Mouse (Mus musculus): Measurements from ENCODE around the gene Gm11444.

Gm11444 gene

GRCm38 (mm10) chr11:85835753-85836522 is 14.2 kb downstream of the Gm11444 start:
- no peak for DNase-seq (ENCODE audit: low read depth)

GRCm38 (mm10) chr11:85835001-85835752 is 15.0 kb downstream of the Gm11444 start:
- no peak for DNase-seq (ENCODE audit: low read depth)

GRCm38 (mm10) chr11:85834386-85834931 is 15.7 kb downstream of the Gm11444 start:
- DNase-seq (ENCODE audit: low read depth), result no peak

GRCm38 (mm10) chr11:85833761-85834385 is 16.3 kb downstream of the Gm11444 start:
- DNase-seq (ENCODE audit: low read depth), result no peak

GRCm38 (mm10) chr11:85833081-85833521 is 17.0 kb downstream of the Gm11444 start:
- DNase-seq (ENCODE audit: low read depth), result no peak

- no peak for DNase-seq (ENCODE audit: low read depth)
Observed at GRCm38 (mm10) chr11:85832231-85832924, 17.8 kb downstream of the Gm11444 start, which contains the start of gene Tbx2. TSS of gene Tbx2 (plus strand) at chr11:85832551.

GRCm38 (mm10) chr11:85831656-85832230 is 18.4 kb downstream of the Gm11444 start:
- no peak for DNase-seq (ENCODE audit: low read depth)

- no peak for DNase-seq (ENCODE audit: low read depth)
Observed at GRCm38 (mm10) chr11:85830901-85831341, 19.2 kb downstream of the Gm11444 start.

GRCm38 (mm10) chr11:85829520-85830440 is 20.4 kb downstream of the Gm11444 start:
- no peak for DNase-seq (ENCODE audit: low read depth)

- no peak for DNase-seq (ENCODE audit: low read depth)
Observed at GRCm38 (mm10) chr11:85828691-85829519, 21.2 kb downstream of the Gm11444 start.

- no peak for DNase-seq (ENCODE audit: low read depth)
Observed at GRCm38 (mm10) chr11:85827342-85827741, 22.8 kb downstream of the Gm11444 start.

GRCm38 (mm10) chr11:85825823-85826222 is 24.3 kb downstream of the Gm11444 start:
- DNase-seq (ENCODE audit: low read depth), result no peak

- no peak for DNase-seq (ENCODE audit: low read depth)
Observed at GRCm38 (mm10) chr11:85825031-85825430, 25.1 kb downstream of the Gm11444 start.

- no peak for DNase-seq (ENCODE audit: low read depth)
Observed at GRCm38 (mm10) chr11:85823794-85824193, 26.3 kb downstream of the Gm11444 start.

- DNase-seq (ENCODE audit: low read depth), result peak; percentile 75
Observed at GRCm38 (mm10) chr11:85823181-85823580, 27.0 kb downstream of the Gm11444 start.

GRCm38 (mm10) chr11:85821659-85822058 is 28.5 kb downstream of the Gm11444 start:
- no peak for DNase-seq (ENCODE audit: low read depth)

GRCm38 (mm10) chr11:85820959-85821358 is 29.2 kb downstream of the Gm11444 start:
- no peak for DNase-seq (ENCODE audit: low read depth)

GRCm38 (mm10) chr11:85818401-85818800 is 31.7 kb downstream of the Gm11444 start:
- no peak for DNase-seq (ENCODE audit: low read depth)

- DNase-seq (ENCODE audit: low read depth), result no peak
Observed at GRCm38 (mm10) chr11:85816471-85816870, 33.7 kb downstream of the Gm11444 start.
